13 mouse cellular contexts compared by ENCODE assay signal in genomic region chr16:33879031-33879430, GRCm38 (mm10). TPM values are rescaled to one million over a fixed set of nuclear protein-coding genes. Genes with fewer than 3 reads are reported as not detected.
DNase-seq lines count a peak whose midpoint lies in the region; ATAC-seq and TF ChIP-seq lines count a peak whose summit lies in the region.
"Had no signal": no experiment of that assay in that cellular context is flagged by ENCODE, and none has a peak within 500 bp of the region (broad histone marks: within the 10 kb centered on the region; RNA-seq: fewer than 3 reads in every experiment).

No protein-coding gene starts in this region.

- H3K4me3 ChIP-seq in heart, adult 2 months: no peak overlapping the region
- H3K4me3 ChIP-seq in midbrain, postnatal 0 days (ENCODE audit: low read depth, low read length): no peak overlapping the region
- no peak overlapping the region for H3K4me3 ChIP-seq in midbrain, embryonic 16.5 days (ENCODE audit: low read depth, low read length)
- no peak overlapping the region for H3K4me3 ChIP-seq in intestine, embryonic 14.5 days (ENCODE audit: low read depth, low read length)
- no peak overlapping the region for H3K4me3 ChIP-seq in forebrain, postnatal 0 days (ENCODE audit: low read depth, low read length)
- H3K4me3 ChIP-seq: midbrain, embryonic 12.5 days had no signal

- no peaks in the 10 kb centered on the region for H3K27me3 ChIP-seq in heart, adult 2 months (ENCODE audit: control insufficient read depth, insufficient read depth, low read length)
- H3K27me3 ChIP-seq in midbrain, postnatal 0 days (ENCODE audit: insufficient read depth, low read length): no peaks in the 10 kb centered on the region
- no peaks in the 10 kb centered on the region for H3K27me3 ChIP-seq in midbrain, embryonic 16.5 days (ENCODE audit: control insufficient read depth, insufficient read depth, low read depth, low read length)
- H3K27me3 ChIP-seq in intestine, embryonic 14.5 days (replicated peaks; ENCODE audit: control insufficient read depth, insufficient read depth, low read length): no peaks in the 10 kb centered on the region
- no peaks in the 10 kb centered on the region for H3K27me3 ChIP-seq in forebrain, postnatal 0 days (ENCODE audit: insufficient read depth, low read length)
- H3K27me3 ChIP-seq: midbrain, embryonic 12.5 days had no signal

- intact Hi-C loops in heart, adult 2 months (cut with DNase I): loop anchor here (2.0 kb wide), 1 partner anchor 62 kb away; no protein-coding TSS in a partner anchor

- 52% methylated on average over 6 of the region's 6 CpGs for WGBS in heart, adult 2 months
- whole genome bisulfite sequencing in midbrain, postnatal 0 days: 63% methylated on average over 6 of the region's 6 CpGs
- WGBS in midbrain, embryonic 16.5 days: 67% methylated on average over 6 of the region's 6 CpGs
- 37% methylated on average over 6 of the region's 6 CpGs for WGBS in intestine, embryonic 14.5 days
- WGBS in forebrain, postnatal 0 days: 61% methylated on average over 6 of the region's 6 CpGs

- no peak overlapping the region for H3K4me2 ChIP-seq in midbrain, postnatal 0 days (ENCODE audit: low read depth, low read length, poor library complexity, severe bottlenecking)
- H3K4me2 ChIP-seq in midbrain, embryonic 16.5 days (ENCODE audit: low read length): no peak overlapping the region
- H3K4me2 ChIP-seq in intestine, embryonic 14.5 days (ENCODE audit: low read length): no peak overlapping the region
- no peak overlapping the region for H3K4me2 ChIP-seq in forebrain, postnatal 0 days (ENCODE audit: low read depth)
- H3K4me2 ChIP-seq: midbrain, embryonic 12.5 days had no signal

- H3K4me1 ChIP-seq in heart, adult 2 months (ENCODE audit: control insufficient read depth, insufficient read depth, low read length): peaks cover 20% of the 10 kb centered on the region
- H3K4me1 ChIP-seq in midbrain, postnatal 0 days (ENCODE audit: insufficient read depth, low read length): peaks cover 5% of the 10 kb centered on the region; the same call in 1 of the 2 replicates
- H3K4me1 ChIP-seq in midbrain, embryonic 16.5 days (ENCODE audit: control insufficient read depth, insufficient read depth, low read length): 0 out of 2 replicates have a peak, but pooled peaks cover 6% of the 10 kb centered on the region
- peaks cover 43% of the 10 kb centered on the region for H3K4me1 ChIP-seq in intestine, embryonic 14.5 days (replicated peaks; ENCODE audit: control insufficient read depth, insufficient read depth, low read length)
- H3K4me1 ChIP-seq in forebrain, postnatal 0 days (ENCODE audit: insufficient read depth): 0 out of 2 replicates have a peak, but pooled peaks cover 10% of the 10 kb centered on the region

- TF ChIP-seq CTCF in heart, adult 2 months (IDR thresholded peaks at IDR 0.05): 0 out of 2 replicates have a peak, but pooled peaks have one; percentile 17
- TF ChIP-seq CTCF in midbrain, postnatal 0 days (IDR thresholded peaks at IDR 0.05): peak; percentile 19; the same call in 1 of the 2 replicates
- no peak for TF ChIP-seq CTCF in forebrain, postnatal 0 days (IDR thresholded peaks at IDR 0.05; ENCODE audit: low read depth)

- TF ChIP-seq POLR2A in heart, adult 2 months (IDR thresholded peaks at IDR 0.05; ENCODE audit: insufficient read depth, low read depth, low read length): no peak

- TF ChIP-seq EP300 in heart, adult 2 months (IDR thresholded peaks at IDR 0.05; ENCODE audit: insufficient read depth, low read depth, low read length): no peak

- no peaks in the 10 kb centered on the region for H3K9me3 ChIP-seq in midbrain, postnatal 0 days (ENCODE audit: low read length)
- no peaks in the 10 kb centered on the region for H3K9me3 ChIP-seq in midbrain, embryonic 16.5 days (replicated peaks; ENCODE audit: control insufficient read depth, low read length, poor library complexity, severe bottlenecking)
- no peaks in the 10 kb centered on the region for H3K9me3 ChIP-seq in intestine, embryonic 14.5 days (ENCODE audit: control insufficient read depth, low read length)
- no peaks in the 10 kb centered on the region for H3K9me3 ChIP-seq in forebrain, postnatal 0 days (ENCODE audit: low read length)
- H3K9me3 ChIP-seq: midbrain, embryonic 12.5 days had no signal

- ATAC-seq in midbrain, postnatal 0 days (ENCODE audit: low FRiP score): no peak
- no peak for ATAC-seq in midbrain, embryonic 16.5 days
- ATAC-seq in intestine, embryonic 14.5 days (replicated peaks; ENCODE audit: low FRiP score, low TSS enrichment, low read depth): no peak
- no peak for ATAC-seq in forebrain, postnatal 0 days
- ATAC-seq: forebrain, embryonic 16.5 days had no signal

- no peak for DNase-seq in heart, adult 2 months
- no peak for DNase-seq in heart, adult 8-10 months (ENCODE audit: low spot score)
- DNase-seq in midbrain, postnatal 0 days (ENCODE audit: low spot score): peak; percentile 14
- no peak for DNase-seq in intestine, embryonic 14.5 days (ENCODE audit: low spot score)
- DNase-seq in forebrain, postnatal 0 days: no peak
- no peak for DNase-seq in cerebellum, postnatal 36 days
- DNase-seq: layer of hippocampus, adult 9-11 months; right cerebral cortex, postnatal 4 days; thymus, postnatal 36 days had no signal

- H3K9ac ChIP-seq in heart, adult 2 months (ENCODE audit: low read depth, low read length): no peak overlapping the region
- no peak overlapping the region for H3K9ac ChIP-seq in midbrain, postnatal 0 days (replicated peaks; ENCODE audit: low read length, poor library complexity, severe bottlenecking)
- no peak overlapping the region for H3K9ac ChIP-seq in midbrain, embryonic 16.5 days (ENCODE audit: low read depth, low read length)
- no peak overlapping the region for H3K9ac ChIP-seq in intestine, embryonic 14.5 days (ENCODE audit: low read length)
- H3K9ac ChIP-seq in forebrain, postnatal 0 days: no peak overlapping the region
- H3K9ac ChIP-seq: liver, embryonic 14.5 days; midbrain, embryonic 12.5 days had no signal

- H3K27ac ChIP-seq in heart, adult 2 months: peak overlapping the region; percentile 64
- no peak overlapping the region for H3K27ac ChIP-seq in midbrain, postnatal 0 days (ENCODE audit: low read depth, low read length)
- no peak overlapping the region for H3K27ac ChIP-seq in midbrain, embryonic 16.5 days (ENCODE audit: low read length)
- H3K27ac ChIP-seq in intestine, embryonic 14.5 days (ENCODE audit: low read depth): peak overlapping the region; percentile 55
- H3K27ac ChIP-seq in forebrain, postnatal 0 days (ENCODE audit: low read depth, low read length): no peak overlapping the region
- H3K27ac ChIP-seq: liver, embryonic 14.5 days had no signal

- no peaks in the 10 kb centered on the region for H3K79me2 ChIP-seq in heart, adult 2 months (replicated peaks; ENCODE audit: control insufficient read depth, insufficient read depth, low read length)

- H3K36me3 ChIP-seq in heart, adult 2 months (ENCODE audit: control insufficient read depth, insufficient read depth, low read length): peaks cover 3% of the 10 kb centered on the region
- H3K36me3 ChIP-seq in midbrain, postnatal 0 days (ENCODE audit: insufficient read depth, low read length): no peaks in the 10 kb centered on the region
- H3K36me3 ChIP-seq in midbrain, embryonic 16.5 days (ENCODE audit: control insufficient read depth, insufficient read depth, low read length): no peaks in the 10 kb centered on the region
- 0 out of 2 replicates have a peak, but pooled peaks cover 7% of the 10 kb centered on the region for H3K36me3 ChIP-seq in intestine, embryonic 14.5 days (ENCODE audit: control insufficient read depth, insufficient read depth, low read length)
- H3K36me3 ChIP-seq in forebrain, postnatal 0 days (ENCODE audit: insufficient read depth): no peaks in the 10 kb centered on the region
- H3K36me3 ChIP-seq: midbrain, embryonic 12.5 days had no signal

RNA-seq across cellular contexts. Expression of gene Itgb5, which starts 49.6 kb away (rescaled TPM):
- 10 to 100 TPM; 83.2 to 95.3 TPM for total RNA-seq in heart, adult 2 months (2021)
- polyA plus RNA-seq in heart, adult 2 months (2012; rRNA removed): 95.7 and 123 TPM in 2 replicates
- 100 to 1,000 TPM in 1 of 4 experiments, 10 to 100 TPM in 3; 87.6 to 103 (median 91.3) TPM for total RNA-seq in heart, adult 8-10 months (2022)
- total RNA-seq in midbrain, postnatal 0 days (2014; rRNA removed): 49.8 and 51.0 TPM in 2 replicates
- polyA plus RNA-seq in midbrain, postnatal 0 days (2015; fragmentation: Nextera tagmentation; extraction: Ambion mirVana): 22.9 and 24.3 TPM in 2 replicates
- polyA plus RNA-seq in midbrain, embryonic 16.5 days (2015; fragmentation: Nextera tagmentation; extraction: Ambion mirVana): 13.5 and 15.1 TPM in 2 replicates
- 23.7 and 41.4 TPM in 2 replicates for polyA plus RNA-seq in intestine, embryonic 14.5 days (2014; fragmentation: Nextera tagmentation; extraction: Ambion mirVana)
- 30.4 and 49.3 TPM in 2 replicates for total RNA-seq in forebrain, postnatal 0 days (2014; rRNA removed)
- 14.9 and 19.7 TPM in 2 replicates for polyA plus RNA-seq in forebrain, postnatal 0 days (2015; fragmentation: Nextera tagmentation; extraction: Ambion mirVana)

Comparison
In these comparisons a context has a peak if more than half of its experiments do, and no peak if none do; other contexts are left out.
1. H3K27ac ChIP-seq: peak in heart, adult 2 months (single experiment) and intestine, embryonic 14.5 days (single experiment); none in midbrain, postnatal 0 days (single experiment), midbrain, embryonic 16.5 days (single experiment) and forebrain, postnatal 0 days (single experiment).